Mouse (Mus musculus) lung, embryonic 15.5 days (tissue): ENCODE measurements around the gene Pnkd. TPM values are rescaled to one million over a fixed set of nuclear protein-coding genes. Genes with fewer than 3 reads are reported as not detected.
"Not testable (repeated sequence)": the region's sequence is repeated elsewhere in the genome, so short reads cannot be mapped to it uniquely, and the experiment has no call there.

Experiments used
- ATAC-seq: fragments of 200-750 bp; cut with Nextera tagmentation; 2 replicates; pipeline ENCODE4 v1.8.0; 2017; ENCODE audit warnings: moderate number of reproducible peaks, borderline replicate concordance; ENCODE audit not compliant: low FRiP score, low TSS enrichment; ENCODE audit errors: extremely low read depth
- H3K27ac ChIP-seq: fragments of 300-500 bp; sonication (generic); 2 replicates; pipeline ENCODE4 v1.5.1; 2015; ENCODE audit warnings: moderate library complexity, mild to moderate bottlenecking, inconsistent platforms
- H3K27me3 ChIP-seq: fragments of 300-500 bp; sonication (generic); 2 replicates; pipeline ENCODE4 v1.6.1; 2015; ENCODE audit warnings: inconsistent platforms
- H3K36me3 ChIP-seq: fragments of 300-500 bp; sonication (generic); 2 replicates; pipeline ENCODE4 v1.6.1; 2015; ENCODE audit warnings: inconsistent platforms
- H3K4me1 ChIP-seq: fragments of 300-500 bp; sonication (generic); 2 replicates; pipeline ENCODE4 v1.6.1; 2015; ENCODE audit warnings: inconsistent platforms
- H3K4me2 ChIP-seq: fragments of 300-500 bp; sonication (generic); 2 replicates; pipeline ENCODE4 v1.6.1; 2015; ENCODE audit warnings: inconsistent platforms, mild to moderate bottlenecking, moderate library complexity
- H3K4me3 ChIP-seq: fragments of 300-500 bp; sonication (generic); 2 replicates; pipeline ENCODE4 v1.5.1; 2015; ENCODE audit warnings: mild to moderate bottlenecking, inconsistent platforms
- H3K9ac ChIP-seq: fragments of 300-500 bp; sonication (generic); 2 replicates; pipeline ENCODE4 v1.6.1; 2015; ENCODE audit warnings: inconsistent platforms
- H3K9me3 ChIP-seq: fragments of 300-500 bp; sonication (generic); 2 replicates; pipeline ENCODE4 v1.6.1; 2016; ENCODE audit warnings: inconsistent platforms
- WGBS: fragments of 180-500 bp; shearing (Covaris S2); methylation state at CpG from one replicate; pipeline ENCODE4 v1.1.7; 2015; 5-methylcytosine and 5-hydroxymethylcytosine counted together
- polyA plus RNA-seq: library from polyadenylated mRNA; unstranded; fragments of >200 nt; fragmentation: Nextera tagmentation; extraction: Ambion mirVana; gene quantifications from 2 replicates; pipeline ENCODE4 v1.2.1, GENCODE M21; 2015

Gene Pnkd
- polyA plus RNA-seq, 1 experiment from 2014 or later, result 106 TPM

GRCm38 (mm10) chr1:74280591-74281325, 4.0 kb upstream of the Pnkd start:
- H3K27ac ChIP-seq, result no peak overlapping the region
- H3K4me1 ChIP-seq, result peaks cover 16% of the 10 kb centered on the region
- 93% methylated on average over 14 of the region's 14 CpGs for WGBS
- H3K4me3 ChIP-seq, result no peak overlapping the region
- H3K4me2 ChIP-seq, result no peak overlapping the region
- no peaks in the 10 kb centered on the region for H3K9me3 ChIP-seq
- H3K27me3 ChIP-seq, result no peaks in the 10 kb centered on the region
- no peak overlapping the region for H3K9ac ChIP-seq
- no peak for ATAC-seq
- H3K36me3 ChIP-seq, result peaks cover 43% of the 10 kb centered on the region

DNA sequence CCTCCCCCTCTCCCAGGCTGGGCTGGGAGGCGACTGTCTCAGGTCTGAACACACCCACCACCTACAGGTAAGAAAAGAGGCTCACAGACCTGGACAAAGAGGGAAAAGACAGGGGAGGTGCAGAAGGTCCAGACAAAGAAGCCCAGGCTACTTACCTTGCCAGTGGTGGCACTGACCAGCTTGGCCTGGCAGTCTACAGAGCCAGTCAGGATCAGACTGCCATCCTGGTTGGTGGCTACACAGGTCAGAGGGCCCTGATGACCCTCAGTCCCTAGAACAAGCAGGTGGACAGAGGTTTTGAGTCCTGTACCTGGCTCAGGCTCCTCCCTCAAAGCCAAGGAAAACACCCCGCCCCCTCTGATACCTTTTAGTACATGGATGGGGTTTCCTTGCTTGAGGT, 3.4 kb upstream of the Pnkd start:
- ATAC-seq, result no peak
- H3K36me3 ChIP-seq, result peaks cover 43% of the 10 kb centered on the region
- 81% methylated on average over 2 of the region's 2 CpGs for WGBS

DNA sequence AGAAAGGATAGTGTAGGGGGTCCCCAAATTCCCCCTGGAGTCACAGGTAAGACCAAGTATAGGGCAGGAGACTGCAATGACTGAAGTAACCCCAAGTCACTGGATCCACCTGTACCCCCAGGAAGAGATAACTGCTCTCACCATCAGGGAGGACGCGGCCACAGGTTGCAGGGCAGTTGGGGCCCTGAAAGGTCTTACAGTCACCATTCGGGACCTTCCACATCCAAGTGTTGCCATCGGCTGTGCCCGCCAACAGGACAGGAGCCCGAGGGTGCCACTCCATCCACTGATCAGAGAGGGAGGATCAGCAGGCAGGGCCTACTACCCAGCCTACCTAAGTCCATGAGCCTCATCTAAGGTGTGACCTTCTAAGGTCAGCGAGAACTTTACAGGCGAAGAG, 2.8 kb upstream of the Pnkd start:
- Histone ChIP-seq H3K4me1 (peaks cover 27% of the 10 kb centered on the region), H3K36me3 (peaks cover 43% of the 10 kb centered on the region)

More for the DNA sequence above, 3.4 kb upstream of the Pnkd start:
- Histone ChIP-seq H3K9me3 (no peaks in the 10 kb centered on the region), H3K27ac (no peak overlapping the region), H3K4me3 (no peak overlapping the region), H3K4me1 (peaks cover 22% of the 10 kb centered on the region), H3K4me2 (no peak overlapping the region), H3K27me3 (no peaks in the 10 kb centered on the region), H3K9ac (no peak overlapping the region)

GRCm38 (mm10) chr1:74282896-74283625, 1.7 kb upstream of the Pnkd start:
- peaks cover 46% of the 10 kb centered on the region for H3K36me3 ChIP-seq
- no peak for ATAC-seq

More for the DNA sequence above, 2.8 kb upstream of the Pnkd start:
- 97% methylated on average over 8 of the region's 8 CpGs for WGBS
- Histone ChIP-seq H3K4me3 (no peak overlapping the region), H3K27me3 (no peaks in the 10 kb centered on the region), H3K27ac (no peak overlapping the region), H3K4me2 (no peak overlapping the region), H3K9me3 (no peaks in the 10 kb centered on the region), H3K9ac (no peak overlapping the region)
- ATAC-seq, result no peak

GRCm38 (mm10) chr1:74283686-74284463, 855 bp upstream of the Pnkd start:
- Histone ChIP-seq H3K4me2 (peak overlapping the region; percentile 82), H3K27me3 (no peaks in the 10 kb centered on the region), H3K4me1 (peaks cover 29% of the 10 kb centered on the region), H3K36me3 (peaks cover 52% of the 10 kb centered on the region), H3K9me3 (no peaks in the 10 kb centered on the region), H3K4me3 (peak overlapping the region; percentile 87), H3K27ac (peak overlapping the region; percentile 80), H3K9ac (peak overlapping the region; percentile 79)
- WGBS, result 10% methylated on average over 14 of the region's 15 CpGs
- ATAC-seq, result peak; percentile 58

More at GRCm38 (mm10) chr1:74282896-74283625, 1.7 kb upstream of the Pnkd start:
- Histone ChIP-seq H3K4me3 (0 out of 2 replicates have a peak overlapping the region, but pooled peaks have one; percentile 1), H3K9me3 (no peaks in the 10 kb centered on the region), H3K4me2 (peak overlapping the region; percentile 82; the same call in 1 of the 2 replicates), H3K27ac (no peak overlapping the region), H3K27me3 (no peaks in the 10 kb centered on the region), H3K4me1 (peaks cover 29% of the 10 kb centered on the region), H3K9ac (0 out of 2 replicates have a peak overlapping the region, but pooled peaks have one; percentile 16)
- 89% methylated on average over 10 of the region's 10 CpGs for WGBS

DNA sequence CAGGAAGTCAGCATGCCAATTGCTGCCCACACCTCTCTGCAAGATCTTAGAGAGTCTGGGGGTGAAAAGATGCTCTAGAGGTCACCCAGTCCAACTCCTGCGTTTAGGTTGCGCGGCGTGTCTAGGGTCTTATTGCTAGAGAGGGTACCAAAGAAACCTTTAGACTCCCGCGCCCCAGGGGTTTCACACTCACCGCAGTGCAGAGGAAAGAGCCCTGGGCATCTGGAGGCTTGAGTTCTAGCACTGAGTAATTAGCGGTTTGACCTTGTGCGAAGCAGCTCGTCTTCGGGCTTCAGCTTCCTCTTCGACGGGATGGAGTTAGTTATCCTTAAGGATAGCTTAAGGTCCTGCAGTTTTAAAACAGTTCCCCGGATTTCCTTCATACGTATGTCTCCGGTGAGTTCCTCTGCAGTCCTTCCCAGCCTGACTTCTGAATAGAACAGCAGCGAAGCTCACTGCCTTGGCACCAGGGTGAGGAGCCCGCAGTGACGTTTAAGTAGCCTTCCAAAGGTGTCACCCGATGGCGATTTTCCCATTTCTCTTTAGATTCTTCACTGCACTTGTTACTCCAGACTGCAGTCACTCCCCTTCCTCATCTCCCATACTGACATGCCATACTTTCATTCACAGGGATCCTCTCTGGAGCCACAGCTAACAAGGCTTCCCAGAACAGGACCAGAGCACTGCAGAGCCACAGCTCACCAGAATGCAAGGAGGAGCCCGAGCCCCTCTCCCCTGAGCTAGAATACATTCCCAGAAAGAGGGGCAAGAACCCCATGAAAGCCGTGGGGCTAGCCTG, 681 bp downstream of the Pnkd start:
- 2% methylated on average over 23 of the region's 23 CpGs for WGBS

GRCm38 (mm10) chr1:74286869-74287607, 2.3 kb downstream of the Pnkd start:
- not testable (repeated sequence) for H3K4me3 ChIP-seq, H3K9me3 ChIP-seq, ATAC-seq, H3K27me3 ChIP-seq, H3K4me2 ChIP-seq, H3K9ac ChIP-seq, H3K27ac ChIP-seq
- WGBS, result 47% methylated on average over 15 of the region's 17 CpGs
- peaks cover 46% of the 10 kb centered on the region for H3K36me3 ChIP-seq
- H3K4me1 ChIP-seq, result peaks cover 41% of the 10 kb centered on the region

More for the DNA sequence above, 681 bp downstream of the Pnkd start:
- Histone ChIP-seq H3K27ac (no peak overlapping the region), H3K27me3 (no peaks in the 10 kb centered on the region), H3K36me3 (peaks cover 48% of the 10 kb centered on the region), H3K9me3 (no peaks in the 10 kb centered on the region), H3K4me3 (peak overlapping the region; percentile 87), H3K4me2 (peak overlapping the region; percentile 72), H3K4me1 (peaks cover 37% of the 10 kb centered on the region), H3K9ac (peak overlapping the region; percentile 57)
- ATAC-seq, result 0 out of 2 replicates have a peak, but pooled peaks have one; percentile 0

GRCm38 (mm10) chr1:74288327-74288726, 3.6 kb downstream of the Pnkd start:
- Histone ChIP-seq H3K9ac (no peak overlapping the region), H3K4me3 (no peak overlapping the region), H3K27me3 (no peaks in the 10 kb centered on the region), H3K9me3 (no peaks in the 10 kb centered on the region), H3K36me3 (peaks cover 42% of the 10 kb centered on the region), H3K4me2 (no peak overlapping the region), H3K27ac (no peak overlapping the region), H3K4me1 (peaks cover 43% of the 10 kb centered on the region)
- 76% methylated on average over 4 of the region's 4 CpGs for WGBS
- ATAC-seq, result no peak

- Histone ChIP-seq H3K9ac (no peak overlapping the region), H3K9me3 (no peaks in the 10 kb centered on the region), H3K4me1 (peaks cover 47% of the 10 kb centered on the region), H3K27ac (no peak overlapping the region), H3K27me3 (no peaks in the 10 kb centered on the region), H3K36me3 (peaks cover 47% of the 10 kb centered on the region), H3K4me3 (no peak overlapping the region), H3K4me2 (no peak overlapping the region)
- no peak for ATAC-seq
- 77% methylated on average over 9 of the region's 9 CpGs for WGBS
Measured at GRCm38 (mm10) chr1:74289248-74289647, 4.5 kb downstream of the Pnkd start.

DNA sequence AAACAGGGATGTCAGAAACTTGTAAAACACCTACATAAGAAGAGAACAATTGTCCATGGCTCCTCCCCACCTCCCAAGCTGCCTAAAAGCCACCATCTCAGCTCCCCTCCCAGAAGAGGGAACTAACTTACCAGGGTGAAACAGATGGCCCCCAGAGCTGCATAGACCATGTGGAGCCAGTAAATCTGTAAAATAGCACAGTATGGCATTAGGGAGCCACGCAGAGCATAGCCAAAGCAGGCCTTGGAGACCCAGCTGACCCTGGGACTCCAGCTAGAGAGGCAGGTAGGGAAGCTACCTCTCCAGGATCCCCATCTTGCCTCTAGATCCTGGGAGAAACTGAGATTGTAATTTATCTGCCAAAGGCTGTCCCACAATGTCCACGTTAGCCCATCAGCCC, 5.0 kb downstream of the Pnkd start:
- peaks cover 47% of the 10 kb centered on the region for H3K36me3 ChIP-seq
- H3K27me3 ChIP-seq, result no peaks in the 10 kb centered on the region
- 72% methylated on average over 2 of the region's 2 CpGs for WGBS
- H3K9ac ChIP-seq, result no peak overlapping the region
- H3K27ac ChIP-seq, result 0 out of 2 replicates have a peak overlapping the region, but pooled peaks have one; percentile 12
- no peak overlapping the region for H3K4me2 ChIP-seq
- ATAC-seq, result no peak
- H3K4me3 ChIP-seq, result no peak overlapping the region
- no peaks in the 10 kb centered on the region for H3K9me3 ChIP-seq
- peaks cover 51% of the 10 kb centered on the region for H3K4me1 ChIP-seq
